Mouse (Mus musculus): ENCODE measurements at regions not wholly inside any gene's neighbourhood (a gene's known extent, or its start where the extent isn't known, plus 50 kb on each side); places are given as distances from the start of the nearest gene placed in this dataset.
"Not testable (repeated sequence)": the region's sequence is repeated elsewhere in the genome, so short reads cannot be mapped to it uniquely, and the experiment has no call there.

- DNase-seq (ENCODE audit: low spot score): no peak
Measured at GRCm38 (mm10) chr12:90664436-90664835, 73.8 kb downstream of the Dio2 start.

GRCm38 (mm10) chr12:90645452-90645851 lies 92.8 kb downstream of the Dio2 start:
- DNase-seq (ENCODE audit: low spot score): no peak

GRCm38 (mm10) chr12:90643891-90644290 lies 94.3 kb downstream of the Dio2 start:
- DNase-seq (ENCODE audit: low spot score): no peak

GRCm38 (mm10) chr12:90624856-90625255 lies 113.4 kb downstream of the Dio2 start:
- DNase-seq (ENCODE audit: low spot score): no peak

DNA sequence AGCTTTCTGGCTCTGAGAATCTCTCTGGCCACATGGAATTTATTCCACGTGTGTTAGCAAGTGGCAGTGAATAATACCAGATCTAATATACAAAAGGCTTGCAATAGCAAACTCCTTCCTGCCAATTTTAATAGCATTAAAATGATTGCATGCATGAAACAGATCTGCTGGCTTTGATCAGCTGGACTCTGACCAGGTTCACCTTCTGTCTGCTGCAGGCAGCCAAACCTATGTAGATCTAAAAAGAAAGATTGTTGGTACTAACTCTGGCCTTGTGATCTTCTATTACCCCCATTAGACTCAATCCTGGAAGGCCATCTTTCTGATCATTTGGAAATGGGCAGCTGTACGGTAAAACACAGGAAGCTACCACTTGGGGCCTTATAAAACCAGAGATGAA lies 114.8 kb downstream of the Dio2 start:
- DNase-seq (ENCODE audit: low spot score): no peak

- DNase-seq (ENCODE audit: low spot score): no peak
Measured at GRCm38 (mm10) chr12:90608810-90609209, 129.4 kb downstream of the Dio2 start.

DNA sequence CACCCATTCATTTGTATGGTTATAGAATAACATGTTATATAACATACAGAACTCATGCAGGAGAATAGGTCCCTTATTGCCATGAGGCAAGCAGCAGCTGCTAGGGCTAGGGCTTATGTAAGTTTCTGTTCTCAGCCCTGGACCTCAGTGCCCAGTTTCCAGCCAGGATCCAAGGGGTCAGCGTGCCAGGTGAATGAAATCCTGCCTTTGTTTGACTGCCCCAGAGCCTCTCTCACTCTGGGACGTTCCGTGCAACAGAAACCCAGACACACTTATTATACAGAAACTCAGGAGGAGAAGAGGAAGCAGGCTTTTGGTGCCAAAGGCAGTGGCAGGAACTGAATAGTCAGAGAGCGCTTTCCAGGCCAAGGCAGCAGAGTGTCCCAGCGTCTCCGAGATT lies 130.3 kb downstream of the Dio2 start:
- DNase-seq (ENCODE audit: low spot score): no peak

- no peak for DNase-seq (ENCODE audit: low spot score)
Measured at GRCm38 (mm10) chr12:90580006-90580405, 158.2 kb downstream of the Dio2 start.

DNA sequence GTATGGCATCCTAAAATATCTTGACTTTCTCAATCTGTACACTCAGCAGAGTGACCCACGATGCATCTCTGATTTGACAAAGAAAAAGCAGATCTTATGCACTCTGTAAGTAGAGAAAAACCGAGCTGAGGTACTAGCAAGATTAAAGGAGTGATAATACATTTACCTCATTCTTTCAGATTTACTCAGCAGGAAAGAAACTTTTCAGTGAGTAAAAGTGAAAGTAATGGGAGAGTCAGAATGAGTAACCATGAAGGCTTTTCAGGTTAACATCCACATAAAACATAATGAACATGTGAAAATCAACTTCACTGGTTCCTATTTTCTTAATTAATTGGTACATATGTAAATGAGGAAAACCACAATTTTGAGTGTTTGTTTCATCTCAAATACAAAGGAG lies 162.1 kb downstream of the Dio2 start:
- DNase-seq (ENCODE audit: low spot score): no peak

DNA sequence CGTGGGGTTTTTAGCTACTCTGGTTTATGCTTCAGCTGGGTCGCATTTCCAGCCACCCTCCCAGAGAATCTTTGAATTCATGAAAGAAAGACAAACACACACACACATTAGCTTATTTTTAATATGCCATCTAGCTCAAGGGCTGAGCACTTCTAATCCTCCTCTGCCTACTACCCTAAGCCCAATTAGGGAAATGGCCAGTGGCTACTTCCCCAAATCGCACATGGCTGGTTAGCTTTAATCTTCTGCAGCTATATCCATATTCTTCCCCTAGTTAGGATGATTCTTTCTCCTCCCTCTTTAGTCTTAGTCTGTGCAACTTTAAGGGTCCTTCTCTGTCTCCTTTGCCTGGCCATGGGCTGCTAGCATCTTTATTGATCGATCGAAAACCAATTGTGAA lies 166.3 kb downstream of the Dio2 start:
- DNase-seq (ENCODE audit: low spot score): no peak

GRCm38 (mm10) chr12:90571506-90571905 lies 166.7 kb downstream of the Dio2 start:
- DNase-seq (ENCODE audit: low spot score): no peak

- DNase-seq (ENCODE audit: low spot score): peak; percentile 27
Measured at GRCm38 (mm10) chr12:90566349-90566748, 171.9 kb downstream of the Dio2 start.

GRCm38 (mm10) chr12:90565051-90565450 lies 173.2 kb downstream of the Dio2 start:
- DNase-seq (ENCODE audit: low spot score): no peak

DNA sequence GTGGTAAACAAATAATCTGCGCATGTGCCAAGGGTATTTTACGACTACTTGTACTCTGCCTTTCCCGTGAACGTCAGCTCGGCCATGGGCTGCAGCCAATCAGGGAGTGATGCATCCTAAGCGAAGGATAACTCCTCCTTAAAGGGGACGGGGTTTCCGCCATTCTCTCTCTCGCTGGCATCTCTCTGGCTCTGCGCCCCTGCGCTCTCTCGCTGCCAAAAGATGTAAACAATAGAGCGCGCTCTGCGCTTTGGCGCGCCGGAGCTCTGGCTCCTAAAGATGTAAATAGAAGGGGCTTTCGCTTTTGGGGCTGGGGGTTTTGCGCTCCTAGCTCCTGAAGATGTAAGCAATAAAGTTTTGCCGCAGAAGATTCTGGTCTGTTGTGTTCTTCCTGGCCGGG lies 173.6 kb downstream of the Dio2 start:
- DNase-seq (ENCODE audit: low spot score): not testable (repeated sequence)

DNA sequence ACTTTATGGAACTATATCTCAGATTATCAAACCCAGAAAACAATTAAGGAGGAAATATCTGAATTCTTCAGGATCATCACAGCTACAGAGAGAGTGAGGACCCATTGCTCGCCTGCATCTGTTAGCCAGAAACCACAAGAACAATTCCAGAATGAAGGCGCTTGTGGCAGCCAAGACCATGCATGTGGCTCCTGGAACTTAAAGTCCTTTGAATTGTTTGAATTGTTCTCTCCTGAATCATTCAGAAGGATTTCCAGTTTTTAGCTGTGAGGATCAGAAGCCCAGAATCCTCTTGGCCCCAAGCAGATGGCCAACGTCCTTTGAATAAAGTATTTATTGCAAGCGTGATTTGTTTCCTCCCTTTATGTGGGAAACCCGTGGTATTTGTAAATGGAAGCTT lies 195.9 kb downstream of the Dio2 start:
- no peak for DNase-seq (ENCODE audit: low spot score)

Data from urinary bladder, adult 2 months (tissue).